Mouse (Mus musculus) hindbrain, embryonic 12.5 days (tissue): ENCODE results near the gene Ephb4. TPM values are rescaled to one million over a fixed set of nuclear protein-coding genes. Genes with fewer than 3 reads are reported as not detected.

ENCODE experiments used
- ATAC-seq: fragments of 200-750 bp; cut with Nextera tagmentation; 2 replicates; pipeline ENCODE4 v1.8.0; 2017; ENCODE audit warnings: moderate TSS enrichment; ENCODE audit not compliant: low FRiP score
- H3K27ac ChIP-seq: fragments of 300-500 bp; sonication (generic); 2 replicates; pipeline ENCODE4 v1.5.1; 2016; ENCODE audit warnings: mild to moderate bottlenecking
- H3K27me3 ChIP-seq: fragments of 300-500 bp; sonication (generic); 2 replicates; pipeline ENCODE4 v1.6.1; 2016; ENCODE audit warnings: mild to moderate bottlenecking
- H3K36me3 ChIP-seq: fragments of 300-500 bp; sonication (generic); 2 replicates; pipeline ENCODE4 v1.6.1; 2016; ENCODE audit warnings: mild to moderate bottlenecking
- H3K4me1 ChIP-seq: fragments of 300-500 bp; sonication (generic); 2 replicates; pipeline ENCODE4 v1.6.1; 2016
- H3K4me2 ChIP-seq: fragments of 300-500 bp; sonication (generic); replicated peaks from 2 replicates; pipeline ENCODE4 v1.6.1; 2016; ENCODE audit warnings: mild to moderate bottlenecking
- H3K4me3 ChIP-seq: fragments of 300-500 bp; sonication (generic); 2 replicates; pipeline ENCODE4 v1.5.1; 2016; ENCODE audit warnings: mild to moderate bottlenecking
- H3K9ac ChIP-seq: fragments of 300-500 bp; sonication (generic); 2 replicates; pipeline ENCODE4 v1.6.1; 2016; ENCODE audit warnings: mild to moderate bottlenecking, moderate library complexity
- H3K9me3 ChIP-seq: fragments of 300-500 bp; sonication (generic); replicated peaks from 2 replicates; pipeline ENCODE4 v1.6.1; 2016; ENCODE audit warnings: mild to moderate bottlenecking
- WGBS: fragments of 180-500 bp; shearing (Covaris S2); methylation state at CpG from one replicate; pipeline ENCODE4 v1.1.7; 2016; 5-methylcytosine and 5-hydroxymethylcytosine counted together
- polyA plus RNA-seq: library from polyadenylated mRNA; unstranded; fragments of >200 nt; fragmentation: Nextera tagmentation; extraction: Ambion mirVana; gene quantifications from 2 replicates; pipeline ENCODE4 v1.2.1, GENCODE M21; 2016

Ephb4 gene
- polyA plus RNA-seq, 1 experiment from 2014 or later: 40.9 TPM

DNA sequence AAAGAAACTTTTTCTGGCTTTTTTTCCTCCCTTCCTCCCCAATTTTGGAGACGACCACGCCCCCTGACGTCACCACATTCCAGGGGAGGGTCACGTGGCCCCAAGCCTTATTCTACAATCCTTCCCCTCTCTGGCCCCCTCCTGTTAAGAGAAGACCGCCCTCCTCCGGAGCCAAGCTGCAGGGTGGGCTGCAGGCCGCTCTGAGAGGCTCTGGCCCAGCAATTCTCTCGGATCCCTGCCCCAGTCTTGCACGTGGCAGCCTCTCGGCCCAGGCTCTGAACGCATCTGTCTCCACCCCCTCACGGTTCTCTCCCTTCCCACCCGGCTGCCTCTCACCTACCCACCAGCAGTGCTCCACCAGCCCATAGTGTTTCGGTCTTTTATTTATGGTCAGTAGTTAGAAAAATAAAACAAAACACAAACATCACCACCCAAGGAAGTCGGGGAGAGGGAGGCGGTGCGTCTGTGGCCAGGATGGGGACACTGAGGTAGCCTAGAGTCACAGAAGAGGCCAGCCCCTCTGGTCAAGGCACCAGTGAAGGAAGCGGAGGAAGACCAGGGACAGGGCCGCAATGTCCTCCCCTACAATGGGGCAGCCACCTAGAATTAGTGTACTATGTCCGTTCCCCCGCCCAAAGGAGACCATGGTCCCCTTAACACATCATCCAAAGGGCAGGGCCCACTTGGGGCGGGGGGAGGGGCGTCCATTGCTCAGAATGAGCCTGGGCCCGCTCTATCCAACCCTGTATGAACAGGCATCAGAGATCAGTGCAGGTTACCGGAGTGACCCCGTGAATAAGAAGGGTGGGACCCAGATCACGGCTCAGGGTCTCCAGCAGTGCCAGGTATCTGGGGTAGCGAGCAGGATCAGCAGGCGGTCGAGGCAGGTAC lies 35.5 kb upstream of the Ephb4 start, which contains the start of gene Trip6:
Trip6 (minus strand) TSS at position 212 of the 891 bp plus-strand sequence.
- Histone ChIP-seq H3K4me1 (peaks cover 34% of the 10 kb centered on the region), H3K9ac (peak within 1 kb of the TSS; percentile 73), H3K27me3 (peaks cover 9% of the 10 kb centered on the region), H3K4me2 (peak within 1 kb of the TSS; percentile 68), H3K27ac (peak within 1 kb of the TSS; percentile 72), H3K4me3 (peak within 1 kb of the TSS; percentile 46), H3K9me3 (no peaks in the 10 kb centered on the region), H3K36me3 (peaks cover 38% of the 10 kb centered on the region)
- WGBS: 12% methylated on average over 30 of the region's 30 CpGs
- peak; percentile 89 for ATAC-seq

DNA sequence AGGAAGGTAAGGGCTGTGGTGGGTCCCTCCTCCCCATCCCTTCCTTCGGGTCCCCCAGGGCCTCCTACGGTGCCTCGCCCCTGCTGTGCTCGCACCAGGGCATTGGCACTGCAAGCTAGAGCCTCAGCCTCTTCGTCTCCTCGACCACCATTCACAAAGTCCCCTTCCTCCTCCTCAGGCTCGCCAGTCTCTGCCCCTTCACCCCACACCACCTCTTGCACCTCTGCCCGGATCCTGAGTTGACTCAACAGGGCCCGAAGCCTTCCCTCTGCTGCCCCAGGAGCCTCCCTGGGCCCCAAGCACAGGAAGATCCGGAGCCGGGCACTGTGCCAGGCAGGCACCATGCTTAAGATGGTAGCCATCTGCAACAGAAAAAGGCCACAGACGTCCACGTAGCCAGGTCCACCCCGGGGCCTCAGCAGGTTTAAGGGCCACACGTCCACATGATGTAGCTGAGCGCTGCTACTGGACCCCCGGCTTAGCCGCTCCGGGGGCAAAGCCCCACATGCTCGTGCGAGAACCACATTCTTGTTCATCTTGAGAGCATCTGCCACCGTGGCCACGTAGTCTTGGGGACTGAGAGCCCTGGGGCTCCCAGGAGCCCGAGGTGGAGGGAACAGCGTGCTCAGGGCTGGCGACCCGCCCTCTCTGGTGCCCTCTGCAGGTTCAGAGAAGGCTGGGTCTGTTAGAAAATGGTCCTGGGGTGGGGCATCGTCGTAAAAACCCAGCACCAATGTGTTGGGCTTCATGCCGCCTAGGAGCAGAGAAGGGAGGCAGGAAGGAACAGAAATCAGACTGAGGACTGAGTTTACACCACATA lies 34.6 kb upstream of the Ephb4 start:
- WGBS: 41% methylated on average over 30 of the region's 30 CpGs
- Histone ChIP-seq H3K9ac (peak overlapping the region; percentile 73), H3K4me1 (peaks cover 34% of the 10 kb centered on the region), H3K9me3 (no peaks in the 10 kb centered on the region), H3K27me3 (peaks cover 9% of the 10 kb centered on the region), H3K27ac (peak overlapping the region; percentile 72; the same call in 1 of the 2 replicates), H3K36me3 (peaks cover 38% of the 10 kb centered on the region), H3K4me2 (peak overlapping the region; percentile 68; the same call in 1 of the 2 replicates), H3K4me3 (0 out of 2 replicates have a peak overlapping the region, but pooled peaks have one; percentile 46)
- no peak; the same call in 1 of the 2 replicates for ATAC-seq

- no peak overlapping the region for H3K4me2 ChIP-seq
- no peak overlapping the region for H3K9ac ChIP-seq
- H3K36me3 ChIP-seq: peaks cover 46% of the 10 kb centered on the region
- peaks cover 9% of the 10 kb centered on the region for H3K27me3 ChIP-seq
- peaks cover 32% of the 10 kb centered on the region for H3K4me1 ChIP-seq
- ATAC-seq: no peak
- 91% methylated on average over 8 of the region's 8 CpGs for WGBS
- no peaks in the 10 kb centered on the region for H3K9me3 ChIP-seq
- H3K4me3 ChIP-seq: no peak overlapping the region
- H3K27ac ChIP-seq: no peak overlapping the region
These were observed 32.5 kb upstream of the Ephb4 start for GRCm38 (mm10) chr5:137317361-137317760.

DNA sequence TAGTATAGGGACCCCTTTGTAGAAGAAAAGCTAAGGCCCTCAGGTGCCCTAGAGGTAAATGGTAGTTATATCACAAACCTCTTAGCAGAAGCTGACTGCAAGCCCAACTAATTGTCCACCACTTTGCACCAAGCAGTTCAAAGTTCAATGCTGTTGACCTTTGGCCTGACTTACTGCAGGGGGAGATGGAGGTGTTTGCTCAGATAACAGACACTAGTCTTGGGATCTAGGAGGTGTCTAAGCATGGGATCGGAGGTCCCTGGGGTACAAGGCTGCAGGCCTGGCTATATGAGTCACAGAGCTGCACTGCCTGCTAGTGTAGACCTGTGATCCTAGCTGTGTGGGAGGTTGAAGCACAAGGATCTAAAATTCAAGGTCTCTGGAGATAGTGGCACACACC lies 31.3 kb upstream of the Ephb4 start:
- H3K36me3 ChIP-seq: peaks cover 58% of the 10 kb centered on the region
- no peaks in the 10 kb centered on the region for H3K9me3 ChIP-seq
- no peak overlapping the region for H3K4me3 ChIP-seq
- H3K27me3 ChIP-seq: peaks cover 9% of the 10 kb centered on the region
- no peak overlapping the region for H3K9ac ChIP-seq
- peaks cover 20% of the 10 kb centered on the region for H3K4me1 ChIP-seq
- ATAC-seq: no peak
- WGBS: 81% methylated on average over 1 of the region's 1 CpGs
- no peak overlapping the region for H3K4me2 ChIP-seq
- H3K27ac ChIP-seq: no peak overlapping the region

GRCm38 (mm10) chr5:137320996-137321395 lies 28.9 kb upstream of the Ephb4 start:
- Histone ChIP-seq H3K4me2 (no peak overlapping the region), H3K36me3 (peaks cover 72% of the 10 kb centered on the region), H3K9me3 (no peaks in the 10 kb centered on the region), H3K27ac (no peak overlapping the region), H3K9ac (no peak overlapping the region), H3K4me1 (no peaks in the 10 kb centered on the region), H3K4me3 (no peak overlapping the region), H3K27me3 (no peaks in the 10 kb centered on the region)
- no peak for ATAC-seq
- WGBS: 93% methylated on average over 3 of the region's 3 CpGs

DNA sequence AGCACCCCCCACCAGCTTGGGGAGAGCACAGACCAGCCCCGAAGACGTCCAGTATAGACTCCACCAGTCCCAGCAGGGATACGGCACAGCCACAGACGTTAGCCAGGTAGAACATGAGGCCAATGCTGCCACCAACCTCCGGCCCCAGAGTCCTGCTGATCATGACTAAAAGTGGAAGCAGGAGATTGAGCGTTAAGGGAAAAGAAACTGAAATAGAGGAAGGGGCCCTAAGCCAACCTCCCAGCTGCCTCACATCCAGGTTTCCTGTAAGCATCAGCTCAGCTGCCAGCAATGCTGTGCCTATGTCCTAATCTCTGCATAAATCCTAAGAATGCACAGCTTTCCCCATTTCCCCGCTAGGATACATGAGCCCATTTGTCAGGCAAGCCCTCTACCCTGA lies 19.0 kb upstream of the Ephb4 start:
- no peak for ATAC-seq
- Histone ChIP-seq H3K9me3 (no peaks in the 10 kb centered on the region), H3K27ac (no peak overlapping the region), H3K4me1 (peaks cover 13% of the 10 kb centered on the region), H3K9ac (no peak overlapping the region), H3K4me2 (no peak overlapping the region), H3K36me3 (peaks cover 17% of the 10 kb centered on the region), H3K4me3 (no peak overlapping the region), H3K27me3 (no peaks in the 10 kb centered on the region)
- WGBS: 84% methylated on average over 7 of the region's 7 CpGs

GRCm38 (mm10) chr5:137332857-137333511 lies 16.9 kb upstream of the Ephb4 start:
- peak overlapping the region; percentile 88 for H3K9ac ChIP-seq
- peak overlapping the region; percentile 70 for H3K27ac ChIP-seq
- H3K4me1 ChIP-seq: peaks cover 13% of the 10 kb centered on the region
- no peaks in the 10 kb centered on the region for H3K9me3 ChIP-seq
- H3K36me3 ChIP-seq: 0 out of 2 replicates have a peak, but pooled peaks cover 3% of the 10 kb centered on the region
- WGBS: 18% methylated on average over 15 of the region's 15 CpGs
- H3K27me3 ChIP-seq: no peaks in the 10 kb centered on the region
- H3K4me3 ChIP-seq: peak overlapping the region; percentile 65
- ATAC-seq: peak; percentile 79; the same call in 1 of the 2 replicates
- H3K4me2 ChIP-seq: peak overlapping the region; percentile 70

DNA sequence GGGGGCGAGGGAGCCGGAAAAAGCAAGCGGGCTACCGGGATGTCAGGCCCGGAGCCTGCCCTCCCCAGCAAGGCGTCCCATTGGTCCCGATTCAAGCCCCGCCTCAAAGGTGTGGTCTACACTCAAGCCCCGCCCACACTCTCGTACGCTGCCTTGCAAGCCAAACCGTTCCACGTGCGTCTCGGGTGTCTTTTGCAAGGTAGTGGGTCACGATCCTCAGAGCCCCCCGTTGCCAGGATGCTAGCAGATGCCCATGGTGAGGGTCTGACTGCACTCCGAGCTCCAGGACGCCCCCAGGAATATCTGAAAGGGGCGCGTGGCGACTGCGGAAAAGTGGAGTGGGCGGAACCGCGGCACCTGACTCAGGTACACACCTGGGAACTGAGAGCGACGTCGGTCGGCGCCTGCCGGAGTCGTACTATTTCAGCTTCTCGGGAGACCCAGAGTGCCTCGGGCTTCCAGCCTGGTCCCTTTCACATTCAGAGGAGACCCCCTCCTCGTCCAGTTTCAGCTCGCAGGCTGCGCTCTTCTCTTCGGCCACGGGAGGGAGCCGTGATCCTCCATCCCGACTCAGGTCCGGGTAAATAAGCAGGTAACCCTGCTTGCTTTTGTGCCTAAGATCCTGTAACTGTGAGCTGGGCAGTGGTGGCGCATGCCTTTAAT lies 16.3 kb upstream of the Ephb4 start, which contains the start of gene Slc12a9:
Slc12a9 (minus strand) TSS at position 86 of the 663 bp plus-strand sequence.
- Histone ChIP-seq H3K27me3 (no peaks in the 10 kb centered on the region), H3K4me1 (peaks cover 13% of the 10 kb centered on the region), H3K4me2 (peak within 1 kb of the TSS; percentile 70), H3K4me3 (peak within 1 kb of the TSS; percentile 65), H3K36me3 (no peaks in the 10 kb centered on the region), H3K9me3 (no peaks in the 10 kb centered on the region), H3K9ac (peak within 1 kb of the TSS; percentile 88), H3K27ac (peak within 1 kb of the TSS; percentile 70)
- ATAC-seq: peak; percentile 90
- under 1% methylated on average over 44 of the region's 44 CpGs for WGBS

GRCm38 (mm10) chr5:137334317-137334716 lies 15.6 kb upstream of the Ephb4 start:
- Histone ChIP-seq H3K9ac (no peak overlapping the region), H3K27ac (no peak overlapping the region), H3K36me3 (no peaks in the 10 kb centered on the region), H3K27me3 (no peaks in the 10 kb centered on the region), H3K4me1 (peaks cover 20% of the 10 kb centered on the region), H3K4me2 (no peak overlapping the region), H3K9me3 (no peaks in the 10 kb centered on the region), H3K4me3 (no peak overlapping the region)
- ATAC-seq: no peak
- WGBS: 57% methylated on average over 10 of the region's 10 CpGs

DNA sequence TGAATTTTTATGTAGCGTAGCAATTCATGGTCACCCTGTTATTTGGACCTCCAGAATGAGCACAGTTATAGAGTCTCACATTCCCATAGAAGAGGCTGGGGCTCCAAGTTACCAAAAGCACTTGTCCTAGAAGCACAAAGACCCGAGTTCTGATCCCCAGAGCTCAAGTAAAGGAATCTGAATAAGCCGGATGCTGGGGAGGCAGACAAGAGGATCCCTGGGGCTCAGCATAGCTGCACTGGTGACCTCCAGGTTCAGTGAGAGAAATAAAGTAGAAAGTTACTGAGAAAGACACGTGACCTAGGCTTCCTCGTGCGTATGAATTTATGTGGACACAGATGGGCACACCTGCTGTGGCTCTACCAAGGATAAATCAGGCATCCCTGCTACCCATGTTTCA lies 14.8 kb upstream of the Ephb4 start:
- Histone ChIP-seq H3K27ac (no peak overlapping the region), H3K4me2 (no peak overlapping the region), H3K9ac (no peak overlapping the region), H3K4me3 (no peak overlapping the region), H3K36me3 (no peaks in the 10 kb centered on the region), H3K27me3 (no peaks in the 10 kb centered on the region), H3K4me1 (peaks cover 27% of the 10 kb centered on the region), H3K9me3 (no peaks in the 10 kb centered on the region)
- WGBS: 65% methylated on average over 6 of the region's 6 CpGs
- no peak for ATAC-seq

DNA sequence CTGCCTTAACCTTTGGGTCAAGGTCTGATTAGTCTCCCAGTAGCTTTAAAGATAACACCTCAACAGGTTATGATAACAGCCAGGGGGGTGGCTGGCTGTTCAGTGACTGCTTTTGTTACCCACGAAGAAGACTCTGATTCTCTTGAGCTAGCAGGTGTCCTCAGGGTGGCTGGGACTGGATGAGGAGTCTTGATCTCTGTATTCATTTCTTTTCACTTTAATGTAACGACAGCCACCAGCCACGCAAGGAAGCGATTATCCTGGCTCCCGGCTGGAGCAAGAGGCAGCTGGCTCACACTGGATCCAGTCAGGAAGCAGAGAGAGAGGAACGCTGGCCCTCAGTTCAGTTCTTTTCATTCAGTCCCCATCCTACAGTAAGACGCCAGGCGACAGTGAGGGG lies 12.7 kb upstream of the Ephb4 start:
- Histone ChIP-seq H3K4me3 (no peak overlapping the region), H3K9me3 (no peaks in the 10 kb centered on the region), H3K4me2 (peak overlapping the region; percentile 83; the same call in 1 of the 2 replicates), H3K27me3 (no peaks in the 10 kb centered on the region), H3K9ac (no peak overlapping the region), H3K36me3 (no peaks in the 10 kb centered on the region), H3K27ac (no peak overlapping the region), H3K4me1 (peaks cover 24% of the 10 kb centered on the region)
- 48% methylated on average over 8 of the region's 8 CpGs for WGBS
- ATAC-seq: no peak
